Mouse (Mus musculus) adrenal gland (tissue): ENCODE measurements around the gene Nek8.

Experiments
- microRNA-seq, 2 experiments: library from miRNA; unstranded; fragments of <30 nt; microRNA quantifications; one replicate each; pipeline ENCODE4; 2019

Gene Nek8

Small RNA genes within 50 kb of the gene (microRNA-seq; reads per million reads assigned to microRNA genes)
- gene Mir7653 = 0.23 to 0.74 reads per million in 2 experiments
